Mouse (Mus musculus) embryonic facial prominence, embryonic 10.5 days (tissue): ENCODE results near the gene Taar8c. TPM values are rescaled to one million over a fixed set of nuclear protein-coding genes. Genes with fewer than 3 reads are reported as not detected.

Experiments
- polyA plus RNA-seq: library from polyadenylated mRNA; unstranded; fragments of >200 nt; fragmentation: Nextera tagmentation; extraction: Ambion mirVana; gene quantifications from 2 replicates; pipeline ENCODE4 v1.2.1, GENCODE M21; 2016

Gene Taar8c
- polyA plus RNA-seq, 1 experiment from 2014 or later, result not detected

Other genes starting within 250 kb of the Taar8c start
- 1.9 and 2.1 TPM in 2 replicates for gene Vnn1, start 207.2 kb downstream of the Taar8c start, polyA plus RNA-seq
- gene Taar1, start 181.6 kb downstream of the Taar8c start, polyA plus RNA-seq, result not detected in 2 replicates
- gene Taar2, start 163.3 kb downstream of the Taar8c start, polyA plus RNA-seq, result not detected in 2 replicates
- not detected in 2 replicates for gene Taar3, start 152.4 kb downstream of the Taar8c start, polyA plus RNA-seq
- not detected in 2 replicates for gene Taar4, start 141.4 kb downstream of the Taar8c start, polyA plus RNA-seq
- gene Taar5, start 131.2 kb downstream of the Taar8c start, polyA plus RNA-seq, result not detected in 2 replicates
- not detected in 2 replicates for gene Taar6, start 116.3 kb downstream of the Taar8c start, polyA plus RNA-seq
- not detected in 2 replicates for gene Taar7a, start 108.4 kb downstream of the Taar8c start, polyA plus RNA-seq
- not detected in 2 replicates for gene Taar7b, start 102.0 kb downstream of the Taar8c start, polyA plus RNA-seq
- gene Taar7d, start 74.7 kb downstream of the Taar8c start, polyA plus RNA-seq, result not detected in 2 replicates
- gene Taar7e, start 64.3 kb downstream of the Taar8c start, polyA plus RNA-seq, result not detected in 2 replicates
- gene Taar7f, start 52.4 kb downstream of the Taar8c start, polyA plus RNA-seq, result not detected in 2 replicates
- gene Taar8a, start 25.4 kb downstream of the Taar8c start, polyA plus RNA-seq, result not detected in 2 replicates
- not detected in 2 replicates for gene Taar8b, start 9.6 kb downstream of the Taar8c start, polyA plus RNA-seq
- not detected in 2 replicates for gene Taar9, start 7.6 kb upstream of the Taar8c start, polyA plus RNA-seq
- 47.9 and 55.1 TPM in 2 replicates for gene Stx7, start 47.4 kb upstream of the Taar8c start, polyA plus RNA-seq
- 12.8 and 15.3 TPM in 2 replicates for gene Moxd1, start 121.6 kb upstream of the Taar8c start, polyA plus RNA-seq